Mouse (Mus musculus) cerebellum, adult 11 months (tissue): Measurements from ENCODE around the gene Ash1l.

ENCODE experiments used
- DNase-seq: peaks from one replicate; pipeline ENCODE4 v3.0.0; 2022

The Ash1l gene

DNA sequence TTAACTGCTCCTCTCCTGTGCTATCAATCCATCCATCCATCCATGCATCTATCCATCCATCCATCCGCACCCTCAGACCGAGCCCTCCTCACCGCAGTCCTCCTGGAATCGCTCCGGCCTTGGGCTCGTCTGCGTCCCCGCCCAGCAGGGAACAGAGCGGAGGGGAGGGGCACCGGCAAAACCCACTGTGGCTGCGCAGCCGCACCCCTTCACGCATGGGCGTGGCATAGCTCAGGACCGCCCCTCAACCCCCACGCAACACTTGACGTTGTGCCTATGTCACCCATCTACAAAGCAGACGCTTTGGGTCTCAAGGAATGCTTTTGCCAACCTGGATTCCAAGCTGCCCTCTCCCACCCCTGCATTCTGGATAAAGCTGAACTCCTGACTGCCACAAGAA lies 142.8 kb downstream of the Ash1l start, which contains the start of gene Rusc1:
TSS of gene Rusc1 (minus strand) at position 137 of the 400 bp plus-strand sequence.
- peak; percentile 96 for DNase-seq

GRCm38 (mm10) chr3:89094021-89094420 lies 143.6 kb downstream of the Ash1l start:
- no peak for DNase-seq

DNA sequence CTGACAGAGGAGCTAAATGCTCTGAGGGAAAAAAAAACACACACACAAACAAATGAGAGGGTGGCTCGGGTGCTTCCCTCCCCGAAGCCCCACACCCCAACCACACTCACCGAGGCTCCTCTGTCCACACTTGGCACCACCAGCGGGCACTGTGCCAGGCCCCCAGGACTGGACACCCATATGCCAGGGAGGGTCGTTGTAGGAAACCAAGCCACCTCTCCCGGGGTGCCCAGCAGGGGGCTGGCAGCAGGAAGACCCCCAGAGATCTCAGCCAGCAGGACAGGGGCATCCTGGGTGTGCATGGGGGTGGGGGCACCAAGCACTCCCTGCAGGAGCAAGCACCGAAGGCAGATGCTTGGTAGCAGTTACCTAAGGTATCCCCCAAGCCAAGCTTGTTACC lies 150.4 kb downstream of the Ash1l start, which contains the start of gene Gm43738:
TSS of gene Gm43738 (minus strand) at position 289 of the 400 bp plus-strand sequence.
- peak; percentile 55 for DNase-seq

GRCm38 (mm10) chr3:89101459-89101811 lies 151.0 kb downstream of the Ash1l start:
- DNase-seq: no peak

DNA sequence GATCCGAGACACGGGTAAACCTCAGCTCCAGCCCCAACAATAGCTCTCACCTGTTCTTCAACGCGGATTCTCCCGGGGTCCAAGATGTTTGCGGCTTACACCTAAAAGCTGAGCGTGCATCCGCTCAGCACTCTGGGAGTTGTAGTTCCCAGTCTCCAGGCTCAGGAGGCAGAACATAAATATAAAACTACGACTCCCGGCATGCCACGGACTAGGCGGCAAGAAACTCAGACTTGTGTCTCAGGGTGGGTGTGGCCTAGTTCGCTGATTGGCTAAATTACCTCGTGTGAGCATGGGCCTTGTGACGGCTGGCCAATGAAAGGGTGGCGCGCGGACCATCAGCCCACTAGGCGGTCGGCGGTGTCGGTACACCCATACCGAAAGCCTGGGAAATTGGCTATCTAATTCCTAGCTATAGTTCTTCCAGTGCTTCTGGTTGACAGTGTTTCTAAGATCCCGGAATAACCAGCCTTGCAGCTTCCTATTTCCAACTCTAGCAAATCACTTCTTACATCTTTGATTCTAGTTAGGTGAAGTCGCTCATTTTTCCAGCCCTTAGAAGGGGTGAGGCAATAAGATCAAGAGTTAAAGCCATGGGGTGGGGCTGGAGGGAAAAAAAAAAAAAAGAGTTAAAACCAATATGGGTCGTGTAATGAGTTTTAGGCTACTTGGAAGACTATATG lies 151.5 kb downstream of the Ash1l start, which contains the start of gene Fdps:
TSS of gene Fdps (minus strand) at position 148 of the 683 bp plus-strand sequence.
- peak; percentile 95 for DNase-seq

DNA sequence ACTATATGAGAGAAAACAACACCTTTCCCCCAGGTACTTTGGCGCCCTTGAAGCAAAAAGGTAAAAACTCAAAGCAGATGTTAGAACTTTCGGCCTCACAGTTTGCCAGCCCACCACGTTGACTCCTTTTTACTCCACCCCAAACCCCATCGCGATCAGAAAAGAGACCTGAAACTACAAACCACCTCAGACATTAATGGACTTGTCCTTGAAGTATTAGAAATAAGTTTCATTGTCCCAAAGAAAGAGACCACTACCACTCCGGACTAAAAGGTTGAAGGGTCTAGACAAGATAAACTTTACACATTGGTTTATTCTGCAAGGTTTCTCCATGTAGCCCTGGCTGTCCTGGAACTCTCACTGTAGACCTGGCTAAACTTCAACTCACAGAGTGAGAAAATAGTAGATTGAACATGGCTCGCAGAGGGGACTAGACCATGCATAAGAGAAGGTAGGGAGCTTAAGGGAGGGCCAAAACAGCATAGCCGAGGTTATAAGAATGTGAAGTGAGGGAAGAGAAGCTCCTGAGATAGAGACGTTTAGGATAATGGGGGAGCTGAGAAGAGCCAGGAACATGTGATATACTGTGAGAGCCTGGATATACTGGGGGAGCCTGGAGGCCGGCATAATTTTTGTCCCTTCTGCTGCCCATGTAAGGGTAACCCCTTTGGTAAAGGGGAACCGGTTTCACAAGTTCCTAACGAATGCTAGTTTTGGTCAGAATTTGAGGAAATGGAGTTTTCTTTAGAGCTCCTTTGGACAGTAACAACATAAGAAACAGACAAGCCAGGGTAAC lies 152.3 kb downstream of the Ash1l start:
- DNase-seq: no peak

GRCm38 (mm10) chr3:89103291-89103595 lies 152.8 kb downstream of the Ash1l start:
- no peak for DNase-seq

DNA sequence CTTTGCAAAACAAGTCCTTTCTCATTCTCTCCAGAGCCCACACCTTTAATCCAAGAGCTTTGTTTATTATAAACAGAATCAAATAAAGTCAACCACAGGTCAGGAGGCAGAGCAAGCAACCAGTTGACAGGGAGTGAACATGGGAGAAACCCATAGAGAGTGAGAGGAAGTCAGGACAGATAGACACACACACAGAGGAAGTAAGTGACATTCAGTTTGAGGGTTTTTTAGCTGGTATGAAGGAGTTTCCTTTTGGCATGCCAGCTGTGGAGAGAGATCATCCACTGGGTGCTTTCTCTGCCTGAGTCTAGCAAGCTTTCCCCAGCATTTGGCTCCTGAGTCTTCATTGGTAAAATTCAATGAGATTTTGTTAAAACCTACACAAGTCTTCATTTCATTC lies 156.5 kb downstream of the Ash1l start:
- DNase-seq: no peak

GRCm38 (mm10) chr3:89107545-89107944 lies 157.1 kb downstream of the Ash1l start:
- no peak for DNase-seq

DNA sequence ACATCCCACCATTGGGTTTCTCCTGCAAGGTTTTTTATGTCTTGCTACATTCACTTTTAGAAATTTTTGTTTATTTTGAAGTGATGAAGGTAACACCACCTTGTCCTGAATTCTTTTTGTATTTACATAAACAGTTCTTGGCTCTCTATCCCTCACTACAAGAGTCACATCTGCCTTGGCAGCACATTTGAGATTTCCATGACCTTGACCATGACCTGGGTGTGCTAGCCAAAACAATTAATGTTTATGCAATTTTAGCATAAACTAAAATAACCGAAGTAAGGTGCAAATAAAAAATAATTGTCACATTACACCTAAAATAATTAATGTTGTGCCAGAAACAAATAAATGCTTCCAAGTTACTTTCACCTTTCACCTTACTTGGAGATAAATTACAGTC lies 157.7 kb downstream of the Ash1l start:
- no peak for DNase-seq

- DNase-seq: no peak
Observed at GRCm38 (mm10) chr3:89113058-89113457, 162.6 kb downstream of the Ash1l start.

DNA sequence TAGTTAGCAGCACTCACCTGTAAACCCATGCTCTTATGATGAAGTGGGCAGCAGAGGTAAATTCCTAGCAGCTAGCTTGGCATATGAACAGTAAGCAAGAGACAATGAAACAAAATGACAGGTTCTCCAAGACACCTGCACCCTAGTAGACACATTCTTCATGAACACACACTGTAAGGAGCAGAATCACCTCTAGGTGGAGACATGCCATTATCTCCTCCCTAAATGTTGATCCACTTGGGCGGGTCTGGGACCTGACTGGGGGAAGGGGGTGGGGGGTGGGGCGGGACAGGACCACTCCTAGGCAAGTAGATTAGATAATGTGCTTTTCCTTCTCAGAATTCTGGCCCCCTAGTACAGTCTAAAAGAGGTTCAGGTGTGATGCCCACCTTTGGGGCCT lies 165.1 kb downstream of the Ash1l start:
- no peak for DNase-seq

DNA sequence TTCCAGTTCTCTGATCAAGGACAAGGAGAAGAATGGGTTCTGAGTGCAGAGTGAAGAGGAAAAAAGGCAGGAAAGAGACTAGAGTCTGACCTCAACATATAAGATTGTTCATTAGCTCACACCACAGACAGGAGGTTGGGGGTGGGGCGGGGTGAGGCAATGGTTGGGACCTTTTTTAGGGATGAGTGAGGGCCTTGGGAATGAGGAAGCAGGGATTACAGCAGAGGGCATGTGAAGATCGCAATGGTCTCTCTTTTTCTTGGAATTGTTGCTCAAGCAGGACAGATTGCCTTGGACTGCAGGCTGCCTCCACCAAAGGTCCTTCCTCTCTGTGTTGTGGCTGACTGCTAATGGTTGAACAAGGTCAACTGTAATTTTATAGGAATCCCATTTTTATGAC lies 172.9 kb downstream of the Ash1l start:
- DNase-seq: no peak

GRCm38 (mm10) chr3:89124241-89124640 lies 173.8 kb downstream of the Ash1l start:
- no peak for DNase-seq

DNA sequence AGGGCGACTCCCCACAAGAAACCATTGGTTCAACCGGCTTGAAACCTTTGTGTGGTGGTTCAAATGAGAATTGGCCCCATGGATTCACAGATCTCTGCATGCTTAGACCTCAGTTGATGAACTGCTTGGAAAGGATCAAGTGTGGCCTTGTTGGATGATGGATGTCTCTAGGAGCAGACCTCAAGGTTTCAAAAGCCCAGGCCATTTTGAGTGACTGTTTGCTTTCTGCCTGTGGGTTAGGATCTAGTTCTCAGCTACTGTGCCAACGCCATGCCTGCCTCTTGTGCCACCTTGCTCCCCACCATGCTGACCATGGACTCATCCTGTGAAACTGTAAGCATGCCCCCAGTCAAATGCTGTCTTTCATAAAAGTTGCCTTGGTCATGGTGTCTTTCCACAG lies 175.6 kb downstream of the Ash1l start:
- no peak for DNase-seq
